Mouse (Mus musculus) layer of hippocampus, postnatal 14 days (tissue): ENCODE measurements around the gene Adamtsl5. TPM values are rescaled to one million over a fixed set of nuclear protein-coding genes. Genes with fewer than 3 reads are reported as not detected.

Experiments
- DNase-seq, 2 experiments: peaks; one replicate each; pipeline ENCODE4 v3.0.0; 2021 to 2022; ENCODE audit warnings: low spot score in 2 of 2, mixed read lengths in 1 of 2
- total RNA-seq, 2 experiments: library from RNA; stranded (reverse); gene quantifications; 2 replicates each; pipeline ENCODE4 v1.2.3; 2021

Adamtsl5 gene
- total RNA-seq, 2 experiments from 2014 or later = 2.0 to 2.8 TPM

DNA sequence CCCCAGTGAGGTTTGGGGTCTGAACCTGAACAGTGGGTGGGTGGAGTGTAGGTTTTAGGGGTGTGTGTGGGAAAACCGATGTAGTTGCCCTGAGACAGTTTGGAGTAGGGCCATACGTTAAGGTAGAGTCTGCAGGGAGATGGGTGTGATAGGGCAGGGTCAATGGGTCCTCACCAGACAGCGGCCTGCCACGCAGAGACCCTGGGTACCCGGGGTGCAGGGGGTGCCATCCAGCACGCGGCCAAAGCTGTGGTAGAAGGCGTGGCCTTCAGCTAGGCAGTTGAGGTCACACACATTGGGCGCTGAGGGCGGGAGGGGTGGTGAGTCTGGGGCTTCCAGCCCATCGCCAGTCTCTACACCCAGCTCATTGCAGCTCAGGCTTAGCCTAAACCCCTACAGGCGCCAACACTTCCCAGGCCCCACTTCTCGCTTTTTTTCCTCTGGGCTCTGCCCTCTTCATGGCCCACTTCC lies 4.8 kb downstream of the Adamtsl5 start:
- DNase-seq = no peak

GRCm38 (mm10) chr10:80342749-80343424 lies 5.3 kb downstream of the Adamtsl5 start:
- DNase-seq = peak in 1 of 2 experiments; percentile 63

DNA sequence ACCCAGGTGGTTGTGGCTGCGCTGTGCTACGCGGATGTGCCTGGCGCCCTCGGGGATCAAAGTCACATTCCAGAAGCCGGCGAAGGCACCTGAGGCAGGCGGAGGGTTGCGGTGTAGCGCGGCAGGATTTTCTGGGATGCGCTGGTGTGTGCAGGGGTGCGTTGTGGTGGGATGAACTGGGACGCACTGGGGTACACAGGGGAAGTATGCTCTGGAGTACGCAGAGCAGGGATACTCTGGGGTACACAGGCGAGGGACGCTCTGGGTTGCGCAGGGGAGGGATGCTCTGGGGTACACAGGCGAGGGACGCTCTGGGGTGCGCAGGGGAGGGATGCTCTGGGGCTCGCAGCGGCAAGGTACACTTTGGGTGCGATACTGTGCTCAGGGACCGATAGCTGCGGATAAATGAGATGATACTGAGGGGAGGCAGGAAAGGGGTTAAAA lies 5.9 kb downstream of the Adamtsl5 start:
- DNase-seq = no peak

- no peak for DNase-seq
These were observed 6.5 kb downstream of the Adamtsl5 start for GRCm38 (mm10) chr10:80341491-80342304.

DNA sequence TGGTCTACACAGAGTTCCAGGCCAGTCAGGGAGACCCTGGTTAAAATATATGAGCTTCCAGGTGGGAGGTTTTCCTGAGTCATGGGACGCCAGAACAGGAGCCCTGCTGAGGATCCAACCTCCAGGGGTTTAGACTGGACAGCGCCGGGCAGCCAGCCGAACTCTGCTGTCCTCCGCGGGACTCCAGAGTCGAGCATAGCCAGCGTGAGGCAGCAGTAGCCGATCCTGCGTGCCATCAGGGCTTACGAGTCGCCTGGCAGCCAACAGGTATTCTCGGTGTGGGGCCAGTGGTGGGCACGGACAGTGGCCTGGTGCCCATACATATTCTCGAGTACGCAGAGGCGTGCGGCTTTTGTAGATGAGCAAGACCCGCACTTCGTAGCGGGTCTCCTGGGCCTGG lies 7.2 kb downstream of the Adamtsl5 start:
- no peak for DNase-seq

- DNase-seq = peak; percentile 85 to 87
These were observed 8.1 kb downstream of the Adamtsl5 start for GRCm38 (mm10) chr10:80339941-80340750.

DNA sequence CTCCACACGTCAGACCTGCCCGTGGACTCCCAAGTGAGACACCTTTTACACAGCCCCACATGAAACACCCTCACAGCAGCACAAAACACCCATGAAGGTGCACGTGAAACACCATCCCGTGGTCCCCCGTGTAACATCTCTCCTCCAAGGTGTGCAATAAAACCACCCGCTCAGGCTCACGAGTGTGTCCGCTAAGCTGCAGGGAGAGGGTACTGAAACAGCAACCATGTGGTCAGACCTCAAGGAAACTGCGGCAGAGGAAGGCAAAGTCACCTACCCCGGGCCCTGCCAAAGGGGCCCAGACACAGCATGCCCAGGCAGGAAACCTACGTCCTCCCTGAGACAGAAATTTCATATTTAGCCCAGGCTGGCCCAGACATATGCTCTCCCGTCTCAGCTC lies 11.9 kb downstream of the Adamtsl5 start:
- no peak for DNase-seq

DNA sequence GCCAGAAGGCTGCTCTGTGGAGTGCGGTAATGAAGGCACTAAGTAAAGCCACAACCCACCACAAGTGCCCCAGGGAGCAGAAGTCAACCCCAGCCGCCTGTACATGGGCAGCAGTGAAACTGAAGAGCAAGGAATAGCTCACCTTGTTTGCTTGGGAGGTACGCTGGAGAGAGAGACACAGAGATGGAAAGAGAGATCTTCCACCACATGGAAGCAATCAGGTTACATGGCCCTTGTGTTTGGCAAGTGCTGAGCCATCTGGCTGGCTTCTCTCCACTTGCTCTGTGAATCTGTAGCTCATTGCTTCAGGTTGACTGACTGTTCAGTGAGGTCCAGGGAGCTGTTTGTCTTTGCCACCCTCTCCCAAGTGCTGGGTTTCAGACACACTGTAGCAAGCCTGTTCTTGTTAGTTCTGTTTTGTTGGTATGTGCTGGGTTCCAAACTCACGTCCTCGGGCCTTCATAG lies 15.7 kb downstream of the Adamtsl5 start:
- DNase-seq = no peak

- no peak for DNase-seq
These were observed 16.3 kb downstream of the Adamtsl5 start for GRCm38 (mm10) chr10:80331636-80332524.

- DNase-seq = no peak
These were observed 17.3 kb downstream of the Adamtsl5 start for GRCm38 (mm10) chr10:80330888-80331287.

DNA sequence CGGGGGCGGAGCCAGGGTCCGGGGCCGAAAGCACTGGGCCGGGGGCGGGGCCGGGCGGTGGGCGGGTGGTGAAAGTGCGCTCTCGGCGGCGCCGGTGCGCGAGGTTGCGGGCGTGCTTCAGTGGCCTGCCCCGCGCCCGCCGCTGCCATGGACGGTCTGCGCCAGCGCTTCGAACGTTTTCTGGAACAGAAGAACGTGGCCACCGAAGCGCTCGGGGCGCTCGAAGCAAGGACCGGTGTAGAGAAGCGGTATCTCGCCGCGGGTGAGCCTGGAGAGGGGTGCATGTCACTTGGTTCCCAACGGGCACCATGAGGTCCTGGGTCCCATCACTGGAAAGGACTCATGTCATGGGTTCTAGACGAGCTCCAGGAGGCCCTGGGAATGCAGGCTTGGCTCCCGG lies 18.1 kb downstream of the Adamtsl5 start:
- no peak for DNase-seq

DNA sequence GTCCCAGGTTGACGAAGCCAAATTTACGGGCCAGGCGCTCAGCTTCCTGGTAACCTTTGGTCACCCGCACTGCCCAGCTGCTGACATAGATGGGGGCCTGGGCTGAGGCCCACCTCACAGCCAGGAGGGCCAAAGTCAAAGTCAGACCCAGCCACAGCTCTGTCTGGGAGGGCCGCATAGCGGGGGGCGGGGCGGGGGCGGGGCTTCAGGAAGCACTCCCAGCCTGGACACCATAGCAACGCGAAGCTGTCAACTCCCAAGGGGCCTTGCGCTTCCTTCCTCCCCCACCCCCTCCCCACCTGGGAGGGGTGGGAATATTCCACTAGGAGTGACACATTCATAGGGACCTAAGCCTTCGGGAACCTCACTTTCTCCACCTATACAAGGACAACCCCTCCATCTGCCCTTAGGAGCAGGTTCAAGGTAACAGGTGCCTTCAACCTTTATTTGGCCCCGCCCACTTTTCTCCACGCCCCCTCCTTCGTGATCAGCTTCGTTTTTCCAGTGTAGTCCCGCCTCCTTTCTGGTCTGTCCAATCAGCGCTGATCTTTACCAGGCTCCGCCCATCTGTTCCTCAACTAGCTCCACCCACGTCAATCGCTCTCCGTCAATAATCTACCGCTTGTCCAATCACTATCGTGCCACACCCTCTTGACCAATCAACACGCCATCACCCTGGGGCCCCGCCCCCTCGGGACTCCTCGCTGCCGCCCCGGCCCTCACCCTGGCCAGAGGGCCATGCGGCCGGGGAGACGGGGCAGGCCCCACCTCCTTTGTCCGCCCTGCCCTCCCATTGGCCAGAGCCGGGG lies 18.7 kb downstream of the Adamtsl5 start, which contains the start of the genes Pcsk4 and Reep6:
Gene Pcsk4 (minus strand): TSS at position 226 of the 809 bp plus-strand sequence.
Gene Reep6 (plus strand): TSS at position 681 of the 809 bp plus-strand sequence.
- DNase-seq = peak; percentile 95 to 98

- DNase-seq = no peak
These were observed 23.2 kb downstream of the Adamtsl5 start for GRCm38 (mm10) chr10:80325045-80325444.

GRCm38 (mm10) chr10:80324120-80325037 lies 23.8 kb downstream of the Adamtsl5 start:
- DNase-seq = no peak

- no peak for DNase-seq
These were observed 24.7 kb downstream of the Adamtsl5 start for GRCm38 (mm10) chr10:80323261-80324119.

DNA sequence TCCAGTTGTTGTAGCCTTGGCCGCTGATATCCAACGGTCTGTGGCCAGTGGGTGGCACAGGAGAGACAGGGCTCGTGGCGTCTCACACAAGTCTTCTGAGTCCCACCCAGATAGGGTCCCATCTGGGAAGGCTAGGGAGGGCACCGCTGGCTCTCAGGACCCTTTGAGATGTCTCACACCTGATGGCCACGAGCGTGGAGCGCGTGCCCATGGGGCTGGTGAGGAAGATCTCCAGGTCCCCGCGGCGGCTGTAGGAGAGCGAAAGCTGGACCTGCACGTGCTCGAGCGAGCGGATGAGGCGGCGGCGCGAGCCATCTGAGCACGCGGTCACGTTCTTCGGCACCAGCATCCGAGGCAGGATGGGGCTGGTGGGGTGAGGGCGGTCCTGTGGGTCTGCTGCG lies 25.4 kb downstream of the Adamtsl5 start:
- DNase-seq = no peak
